Mouse (Mus musculus) left cerebral cortex, adult 9 months (tissue): ENCODE measurements around the gene Hoga1.

Experiments
- DNase-seq, 2 experiments: peaks; one replicate each; pipeline ENCODE4 v3.0.0; 2022; ENCODE audit warnings: low spot score in 2 of 2

Gene Hoga1

DNA sequence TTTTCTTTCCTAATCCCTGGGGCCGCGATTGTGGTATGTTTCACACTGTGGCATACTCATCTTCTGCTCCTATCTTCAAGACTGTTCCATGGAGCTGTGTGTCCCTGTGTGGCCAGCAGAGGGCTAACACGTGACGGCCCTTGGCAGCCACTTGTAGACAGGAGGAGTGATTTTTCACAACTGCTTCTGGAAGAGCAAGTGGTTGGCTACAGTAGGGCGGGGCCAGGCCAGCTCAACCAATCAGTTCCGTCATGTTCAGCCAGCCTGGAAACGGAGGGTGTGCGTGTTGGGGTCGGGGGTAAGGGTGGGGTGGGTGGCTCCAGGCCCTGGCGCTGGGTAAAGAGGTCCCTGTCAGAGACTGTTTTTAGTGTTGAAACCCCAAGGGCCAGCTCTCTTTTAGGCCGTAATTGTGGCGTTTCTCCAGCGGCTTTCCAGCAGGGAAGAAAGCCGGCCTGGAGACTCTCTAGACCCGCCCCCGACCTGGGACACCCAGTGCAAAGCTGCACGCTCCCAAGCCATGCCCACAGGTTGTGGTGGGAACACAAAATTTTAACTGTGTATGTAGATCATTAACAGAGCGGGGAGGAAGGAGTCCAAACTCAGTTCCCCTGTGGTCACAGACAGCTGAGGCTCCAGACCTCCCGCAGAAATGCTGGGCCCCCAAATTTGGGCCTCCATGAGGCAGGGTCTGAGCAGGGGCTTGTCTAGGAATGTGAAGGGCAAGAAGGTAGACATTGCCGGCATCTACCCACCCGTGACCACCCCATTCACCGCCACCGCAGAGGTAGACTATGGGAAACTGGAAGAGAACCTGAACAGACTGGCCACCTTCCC, at the start of gene Hoga1:
Gene Hoga1, plus strand, starts transcription at position 342 of the 834 bp plus-strand sequence.
- peak in 1 of 2 experiments; percentile 50 for DNase-seq

DNA sequence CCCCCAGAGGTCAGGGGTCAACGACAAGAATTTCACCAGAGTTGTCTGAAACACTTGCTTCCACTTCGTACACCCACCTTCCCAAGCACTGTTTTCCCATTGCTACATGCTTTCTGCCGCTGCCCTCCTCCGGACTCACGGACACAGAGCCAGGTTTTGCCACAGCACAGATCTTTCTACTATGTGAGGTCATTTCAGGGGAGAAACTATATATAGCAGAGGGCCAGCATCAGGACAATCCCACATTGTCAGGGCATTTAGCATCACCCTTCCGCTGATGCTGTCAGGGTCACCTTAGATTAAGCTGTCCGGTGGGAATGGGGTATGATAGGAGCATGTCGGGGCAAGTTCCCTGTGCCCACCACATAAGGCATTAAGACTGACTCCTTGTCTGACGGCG, 48.3 kb upstream of the Hoga1 start:
- no peak for DNase-seq

DNA sequence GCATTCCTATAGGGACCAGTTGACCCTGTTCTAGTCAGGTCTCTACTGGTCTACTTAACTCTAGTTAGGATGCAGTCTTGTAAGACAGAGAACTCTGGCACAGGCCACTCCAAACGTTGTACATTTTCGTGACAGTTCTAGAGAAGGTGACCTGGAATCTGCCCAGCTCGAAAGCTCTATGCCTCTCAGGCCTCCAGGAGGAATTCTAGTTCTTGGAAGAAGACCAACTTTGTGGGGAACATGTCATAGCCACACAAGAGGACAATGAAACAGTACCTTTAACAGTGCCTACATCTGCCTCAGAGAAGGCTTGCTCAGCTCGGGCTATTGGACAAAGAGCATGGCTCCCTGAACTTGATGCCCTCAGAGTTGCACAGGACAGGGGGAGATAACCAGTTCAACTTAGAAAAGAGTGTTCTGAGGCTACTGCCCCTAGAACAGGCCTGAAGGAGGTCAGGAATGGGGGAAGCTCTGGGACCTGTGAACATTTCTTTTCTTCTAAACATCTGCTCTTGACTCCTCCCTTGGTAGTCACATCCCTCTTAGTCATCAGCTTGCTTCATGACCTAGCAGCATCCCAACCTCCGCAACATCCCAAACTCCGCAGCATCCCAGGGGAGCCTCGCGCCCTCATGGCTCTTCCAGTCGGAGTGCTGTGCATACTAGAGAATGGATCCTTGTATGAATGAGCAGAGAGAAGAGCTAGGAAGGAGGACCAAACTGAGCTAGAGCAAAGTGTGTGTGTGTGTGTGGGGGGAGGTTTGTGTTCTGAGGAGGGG, 46.5 kb upstream of the Hoga1 start:
- DNase-seq: no peak

DNA sequence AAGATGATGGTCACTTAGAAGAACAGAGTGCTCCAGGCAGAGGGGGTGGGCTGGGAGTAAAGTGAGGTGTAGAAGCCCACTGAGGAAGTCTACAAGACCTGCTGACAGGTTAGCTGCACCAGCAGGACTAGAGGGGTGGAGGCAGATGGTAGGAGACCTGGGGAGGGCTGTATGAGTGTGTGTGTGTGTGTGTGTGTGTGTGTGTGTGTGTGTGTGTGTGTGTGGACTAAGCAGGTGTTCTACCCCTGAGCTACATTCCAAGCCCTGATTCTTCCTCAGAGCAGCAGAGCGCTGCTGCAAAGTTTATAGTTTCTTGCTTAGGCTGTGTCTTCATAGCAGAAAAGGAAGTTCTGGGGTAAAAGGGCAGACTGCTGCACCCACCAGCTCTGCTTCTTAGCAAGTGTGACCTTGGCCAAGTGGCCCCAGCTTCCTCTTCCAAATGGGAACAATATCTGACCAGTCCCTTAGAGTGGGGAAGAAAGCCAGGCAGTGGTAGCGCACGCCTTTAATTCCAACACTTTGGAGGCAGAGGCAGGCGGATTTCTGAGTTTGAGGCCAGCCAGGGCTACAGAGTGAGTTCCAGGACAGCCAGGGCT, 45.6 kb upstream of the Hoga1 start:
- DNase-seq: no peak

DNA sequence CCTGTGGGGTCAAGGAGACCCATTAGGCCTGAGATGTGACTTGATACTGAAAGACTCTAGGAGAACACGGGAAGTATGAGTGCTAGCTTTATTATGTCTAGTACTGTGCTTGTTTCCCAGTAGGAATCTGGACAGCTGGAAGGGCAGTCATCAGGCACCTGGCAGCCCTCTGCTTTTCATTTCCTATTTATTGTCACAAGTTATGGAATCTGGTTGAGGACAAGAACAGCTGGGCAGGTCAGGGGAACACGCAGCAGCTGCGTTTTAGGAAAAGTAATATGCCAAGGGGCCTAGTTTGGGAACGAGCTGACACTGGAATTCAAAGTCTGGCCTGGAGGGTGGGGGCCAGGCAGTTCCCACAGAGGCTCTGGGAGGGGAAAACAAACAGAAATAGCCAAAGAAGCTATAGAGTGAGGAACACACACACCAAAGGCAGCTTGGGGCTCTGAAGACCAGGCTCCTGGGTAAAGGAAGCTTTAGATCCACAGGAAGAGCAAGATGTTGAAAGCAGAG, 44.9 kb upstream of the Hoga1 start:
- no peak for DNase-seq

DNA sequence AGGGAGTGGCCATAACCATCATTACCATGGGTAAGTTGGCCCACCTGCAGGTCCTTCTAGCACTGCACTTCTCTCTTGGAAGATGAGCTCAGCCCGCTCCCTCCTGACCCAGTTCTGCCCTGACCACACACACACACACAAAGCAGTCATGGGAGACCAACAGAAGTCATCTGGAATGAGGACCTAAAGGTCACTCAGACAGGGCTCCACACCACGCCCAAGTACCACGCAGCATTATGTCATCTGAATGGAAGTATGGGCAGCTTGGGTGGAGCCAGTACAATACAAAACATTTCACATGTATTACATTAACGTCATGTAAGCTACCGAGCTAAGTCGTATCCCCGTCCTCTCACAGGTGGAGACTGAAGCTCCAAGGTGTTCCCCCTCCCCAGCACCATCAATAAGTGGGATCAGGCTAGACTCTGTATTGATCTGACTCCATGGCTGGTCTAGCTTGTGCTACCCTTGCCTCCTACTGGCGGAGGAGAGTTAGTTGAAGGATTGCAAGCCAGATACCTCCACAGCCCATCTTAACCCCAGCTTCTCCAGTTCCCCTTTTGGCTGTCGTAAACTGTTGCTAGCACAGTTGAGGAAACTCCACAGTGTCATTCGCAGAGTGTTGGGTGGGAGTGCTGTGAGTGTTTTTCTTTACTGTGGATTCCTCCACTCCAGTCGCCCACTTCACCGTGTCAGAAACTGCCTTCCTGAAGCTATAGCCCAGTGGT, 44.0 kb upstream of the Hoga1 start:
- DNase-seq: no peak

DNA sequence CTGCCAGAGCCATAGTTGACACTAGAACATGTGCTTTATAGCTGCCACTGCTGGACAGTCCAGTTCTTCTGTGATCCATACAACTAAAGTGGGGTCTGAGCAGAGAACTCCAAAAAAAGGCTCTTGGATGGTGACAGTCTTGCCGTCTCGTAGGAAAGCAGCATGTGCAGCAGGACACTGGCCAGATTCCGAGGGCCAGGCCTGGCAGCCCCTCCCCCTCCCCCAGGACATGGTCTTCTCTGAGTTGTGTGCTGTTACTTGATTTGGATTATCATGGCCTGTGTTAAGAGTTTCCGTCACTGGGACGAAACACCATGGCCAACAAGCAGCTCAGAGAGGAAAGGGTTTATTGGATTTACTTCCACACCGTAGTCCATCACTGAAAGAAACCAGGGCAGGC, 41.2 kb upstream of the Hoga1 start:
- DNase-seq: no peak

DNA sequence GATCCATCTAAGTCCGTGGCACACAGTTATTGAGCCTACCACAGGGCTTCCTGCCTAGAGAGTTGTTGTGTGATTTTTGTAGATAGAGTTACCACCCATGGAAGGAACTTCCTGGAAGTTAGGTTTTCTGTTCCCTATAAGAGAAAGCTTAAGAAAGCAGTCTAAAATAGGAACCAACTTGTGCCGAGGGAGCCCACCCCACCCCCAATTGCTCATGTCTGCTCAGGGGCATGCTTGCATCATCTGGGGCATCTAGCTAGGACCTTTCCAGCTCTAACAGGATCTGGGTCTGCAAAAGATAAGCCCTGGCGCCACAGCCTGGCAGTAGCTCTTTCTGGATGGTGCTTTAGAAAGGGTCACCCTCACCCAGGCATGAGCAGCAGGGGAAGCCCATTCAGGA, 39.8 kb upstream of the Hoga1 start:
- no peak for DNase-seq

DNA sequence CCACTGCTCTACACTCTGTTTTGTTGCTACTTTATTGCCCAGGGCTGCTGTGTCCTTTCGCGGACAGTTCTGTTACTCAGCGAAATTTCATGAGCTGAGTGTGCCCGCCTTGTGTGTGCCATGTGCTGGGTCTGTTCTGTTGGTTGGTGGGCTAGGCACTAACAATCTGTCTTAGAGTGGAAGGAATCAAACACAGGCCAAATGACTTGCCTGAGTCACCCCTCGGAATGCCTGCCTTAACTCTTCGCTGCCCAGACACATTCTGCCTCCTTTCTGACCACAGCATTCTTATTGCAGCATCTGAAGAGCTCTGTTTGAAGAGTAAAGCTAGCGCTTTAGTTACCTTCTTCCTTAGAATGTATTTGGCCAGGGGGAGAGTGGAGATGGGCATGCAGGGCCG, 38.8 kb upstream of the Hoga1 start:
- DNase-seq: no peak

DNA sequence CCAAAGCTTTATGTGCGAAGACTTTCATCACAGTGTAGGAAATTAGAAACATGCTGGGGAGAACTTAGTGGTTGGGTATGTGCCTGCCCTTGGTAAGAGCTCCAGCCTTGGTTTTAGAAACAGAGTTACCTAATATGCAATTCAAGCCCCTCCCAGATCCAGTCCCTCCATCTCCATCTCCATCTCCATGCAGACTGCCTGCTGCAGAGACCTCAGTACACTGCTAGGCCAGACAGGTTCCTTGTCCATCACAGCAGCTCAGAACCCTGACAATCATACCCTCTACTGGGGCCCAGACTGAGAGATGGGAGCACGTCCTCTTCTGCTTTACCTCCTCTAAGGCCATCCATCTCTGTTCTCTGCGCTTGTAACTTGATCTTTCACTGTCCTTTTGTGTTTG, 36.8 kb upstream of the Hoga1 start:
- DNase-seq: no peak

DNA sequence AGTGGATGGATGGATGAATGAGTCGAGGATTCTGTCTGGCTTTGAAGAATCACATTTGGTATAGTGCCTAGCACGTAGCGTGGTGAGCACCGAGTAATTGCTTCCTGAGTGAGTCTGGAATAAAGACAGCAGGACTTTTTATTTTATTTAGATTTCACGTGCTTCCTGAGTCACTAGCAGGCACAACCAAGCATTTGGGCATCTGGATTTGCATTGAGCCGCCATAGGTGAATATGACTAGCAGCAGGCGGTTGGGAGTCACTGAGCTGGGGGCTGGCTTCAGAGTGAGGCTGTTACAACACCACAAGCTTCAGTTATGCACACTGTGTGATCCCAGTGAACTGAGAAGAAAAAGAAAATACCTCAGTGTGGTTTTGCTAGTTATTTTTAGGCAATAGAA, 36.3 kb upstream of the Hoga1 start:
- DNase-seq: no peak

DNA sequence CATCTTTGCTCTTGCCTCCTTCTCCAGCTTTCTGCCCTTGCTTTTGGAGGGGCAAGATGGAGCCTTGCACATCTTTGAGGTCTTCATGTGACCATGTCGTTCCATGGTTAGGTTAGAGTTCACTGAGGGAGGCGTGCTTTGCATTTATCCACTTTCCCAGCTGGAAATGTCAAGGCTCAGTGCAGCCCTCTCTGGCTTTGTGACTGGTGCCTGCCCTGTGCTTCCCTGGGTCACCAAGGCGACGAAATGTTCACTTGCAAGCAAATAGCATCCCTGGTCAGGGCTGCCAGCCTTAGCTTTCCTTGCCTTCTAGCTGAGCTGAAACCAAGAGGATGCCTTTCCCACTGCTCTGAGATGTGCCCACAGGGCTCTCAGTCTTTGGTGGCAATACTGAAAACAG, 35.0 kb upstream of the Hoga1 start:
- DNase-seq: no peak

DNA sequence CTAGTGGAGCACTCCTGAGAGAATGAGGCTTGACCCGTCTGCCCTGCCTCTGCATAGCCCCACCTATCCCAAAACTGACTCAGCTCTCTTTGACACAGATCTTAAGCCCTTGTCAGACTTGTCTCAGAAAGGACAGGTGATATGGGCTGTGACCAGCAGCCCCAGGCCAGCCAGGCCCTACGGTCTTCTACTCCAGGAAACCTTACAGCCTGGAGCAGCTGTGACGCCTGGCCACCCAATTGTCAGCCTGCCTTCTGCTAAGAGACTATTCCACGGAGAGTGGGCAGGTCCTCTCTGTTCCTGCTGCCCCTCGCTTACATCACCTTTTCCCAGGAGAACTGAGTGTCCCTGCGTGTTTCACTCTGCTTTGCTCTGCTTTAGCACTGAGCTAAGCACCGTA, 34.3 kb upstream of the Hoga1 start:
- DNase-seq: no peak

DNA sequence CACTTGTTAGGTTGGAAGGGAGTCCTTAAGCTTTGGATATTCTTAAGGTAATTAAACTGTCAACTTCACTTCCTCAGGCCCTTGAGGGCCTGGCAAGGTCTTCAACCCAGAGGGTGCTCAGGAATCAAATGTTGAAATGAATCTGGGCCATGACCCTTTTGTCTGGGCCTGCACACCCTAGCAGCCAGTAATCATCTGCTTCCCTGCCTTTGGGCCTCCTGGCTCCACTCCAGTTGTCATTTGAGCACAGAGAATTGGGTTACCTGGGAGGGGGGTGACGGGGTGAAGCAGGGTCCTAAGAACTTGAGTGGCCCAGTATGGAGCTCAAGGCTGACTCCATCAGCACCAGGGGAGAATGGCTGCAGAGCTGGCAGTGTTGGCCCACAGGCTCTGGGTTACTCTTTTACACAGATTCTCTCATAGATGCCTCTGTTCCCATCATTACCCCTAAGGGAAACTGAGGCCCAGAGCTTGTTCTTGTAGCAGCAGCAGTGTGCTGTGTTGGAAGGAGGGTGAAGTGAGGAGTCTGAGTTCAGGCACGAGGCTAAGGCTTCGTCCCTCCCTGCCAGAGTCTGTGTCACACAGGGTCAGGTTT, 31.1 kb upstream of the Hoga1 start:
- no peak for DNase-seq

DNA sequence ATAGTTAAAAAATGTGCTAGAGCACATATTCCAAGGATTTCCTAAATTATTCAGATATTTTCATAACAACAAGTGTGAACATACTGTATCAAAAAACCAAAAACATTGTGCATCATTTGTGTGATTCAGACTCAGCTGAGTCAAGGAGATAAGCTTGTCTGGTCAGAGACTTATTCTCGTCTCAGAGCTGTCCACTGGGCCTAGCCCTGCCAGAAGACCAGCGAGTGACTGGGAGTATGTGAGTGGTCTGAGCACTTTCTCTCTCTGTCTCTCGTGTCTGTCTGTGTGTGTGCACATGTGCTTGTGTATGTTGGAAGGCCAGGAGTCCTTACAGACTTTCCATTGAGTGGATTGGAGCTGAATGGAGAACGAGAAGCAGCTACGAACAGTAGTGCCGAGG, 30.4 kb upstream of the Hoga1 start:
- no peak for DNase-seq

DNA sequence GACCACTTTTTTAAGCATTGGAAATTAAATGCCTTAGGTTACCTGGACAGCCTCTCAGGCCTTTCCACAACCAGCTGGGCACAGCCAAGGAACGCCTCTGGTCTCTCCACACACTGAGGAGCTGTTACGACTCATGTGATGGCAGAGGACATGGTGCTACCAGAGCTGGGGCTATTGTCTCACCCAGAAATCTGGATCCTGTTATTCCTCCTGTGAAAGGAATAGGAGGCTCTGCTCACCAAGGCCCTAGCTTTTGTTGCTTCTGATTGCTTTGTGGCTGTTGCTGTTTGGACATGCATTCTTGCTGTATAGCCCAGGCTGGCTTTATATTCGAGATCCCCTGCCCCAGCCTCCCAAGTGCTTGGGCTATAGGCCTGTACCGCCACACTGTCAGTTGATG, 29.2 kb upstream of the Hoga1 start:
- DNase-seq: no peak

DNA sequence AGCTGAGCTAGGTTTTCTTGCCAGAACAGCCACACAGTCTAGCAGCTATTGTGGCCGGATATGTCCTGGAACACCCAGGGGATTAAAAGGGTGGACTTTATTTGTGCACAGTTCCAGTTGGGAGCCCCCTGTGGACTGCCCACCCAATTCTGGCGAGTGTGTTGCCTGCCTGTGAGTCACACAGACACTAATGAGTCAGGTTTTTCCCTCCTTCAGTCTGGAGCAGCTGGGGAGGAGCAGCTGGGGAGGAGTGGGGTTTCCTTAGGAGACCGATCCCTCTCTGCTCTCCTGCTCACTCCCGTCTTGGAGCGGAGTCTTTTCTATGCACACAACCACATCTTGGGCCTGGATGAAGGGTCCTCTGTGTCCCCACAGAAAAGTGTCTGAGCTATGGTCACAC, 28.6 kb upstream of the Hoga1 start:
- DNase-seq: peak in 1 of 2 experiments; percentile 58

DNA sequence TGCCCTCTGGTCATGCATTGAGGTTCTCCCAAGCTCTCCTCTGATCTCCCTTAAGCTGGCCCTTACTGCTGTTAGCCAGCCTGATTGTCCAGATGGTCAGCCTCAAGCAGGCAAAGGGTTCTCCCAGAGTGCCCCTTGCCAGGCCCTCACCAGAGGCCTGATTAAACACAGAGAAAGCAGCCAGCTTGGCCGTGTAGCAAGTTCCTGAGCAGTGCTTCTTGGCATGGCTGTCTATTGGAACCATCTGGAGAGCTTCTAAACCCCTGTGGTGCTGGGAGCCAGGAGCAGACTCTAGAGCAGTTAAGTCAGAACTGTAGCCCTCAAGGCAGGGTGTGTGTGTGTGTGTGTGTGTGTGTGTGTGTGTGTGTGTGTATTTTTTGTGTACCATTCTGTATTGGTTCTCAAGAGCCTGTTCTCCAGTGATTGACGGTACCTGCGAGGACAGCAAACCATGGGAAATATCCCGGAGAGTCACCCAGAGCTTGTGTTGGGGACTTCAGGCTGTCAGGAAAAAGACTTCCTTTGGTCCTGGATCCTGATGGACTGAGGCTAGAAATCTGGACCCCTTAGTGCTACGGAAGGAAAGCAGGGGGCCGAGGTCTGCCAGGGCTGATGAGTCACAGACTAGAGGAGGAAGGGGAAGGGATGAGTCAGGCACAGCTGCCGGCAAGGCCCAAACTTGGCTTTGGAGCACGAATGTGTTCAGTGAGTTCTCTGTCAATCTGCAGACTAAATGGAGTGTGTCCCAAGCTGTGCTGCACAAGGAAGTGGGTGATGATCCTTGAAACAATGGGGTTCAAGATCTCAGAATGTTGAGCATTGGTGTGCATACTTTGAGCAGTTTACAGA, 27.8 kb upstream of the Hoga1 start:
- peak in 1 of 2 experiments; percentile 53 for DNase-seq

DNA sequence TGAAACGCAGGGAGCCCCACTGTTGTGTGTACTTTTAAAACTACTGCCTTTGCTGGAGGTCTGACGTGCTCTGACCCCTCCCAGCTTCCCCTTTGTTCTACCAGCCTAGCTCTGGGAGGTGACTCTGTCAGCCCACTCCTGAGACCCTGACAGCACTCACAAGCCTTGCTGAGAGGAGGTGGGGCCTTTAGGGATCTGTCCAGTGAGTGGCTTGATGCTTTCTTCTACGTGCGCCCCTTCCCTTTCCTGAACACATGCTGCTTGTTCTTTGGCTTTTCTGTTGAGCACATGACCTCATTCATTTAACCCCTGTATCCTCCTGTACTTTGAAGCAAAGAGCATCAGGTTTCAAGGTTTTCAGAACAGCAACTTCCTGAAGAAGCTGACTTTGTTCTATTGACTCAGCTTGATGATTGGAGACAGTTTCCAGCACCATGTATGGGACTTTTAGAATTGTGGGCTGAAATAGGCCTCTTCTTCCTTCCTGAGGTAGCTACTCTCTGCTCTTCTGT, 26.3 kb upstream of the Hoga1 start:
- no peak for DNase-seq
